ENCODE assay signal across 15 mouse cellular contexts in the genomic region with DNA sequence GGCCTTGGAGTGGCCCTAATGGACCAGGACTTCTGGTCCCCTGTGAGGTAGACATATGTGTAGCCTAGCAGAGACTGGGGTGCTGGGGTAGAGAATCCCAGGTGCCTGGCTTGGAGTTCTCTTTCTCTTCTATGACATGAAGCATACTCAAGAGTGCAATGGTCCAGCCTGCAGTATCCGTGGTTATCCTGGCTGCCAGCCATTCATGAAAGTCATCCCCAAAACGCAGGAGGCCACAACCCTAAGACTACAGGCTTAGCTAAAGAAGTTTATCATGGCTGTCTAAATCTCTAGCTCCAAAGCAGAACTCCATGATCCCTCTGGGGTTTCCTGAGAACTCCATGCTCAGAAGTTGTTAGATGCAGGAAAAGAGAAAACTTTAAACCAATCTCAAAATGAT.
"Had no signal": no experiment of that assay in that cellular context is flagged by ENCODE, and none has a peak within 500 bp of the region (broad histone marks: within the 10 kb centered on the region; RNA-seq: fewer than 3 reads in every experiment).

No protein-coding gene starts in this region.

- DNase-seq: cerebellum, adult 9-10 months; cerebellum, adult 9-11 months; cerebellum, postnatal 10 days; cerebellum, postnatal 14 days; cerebellum, postnatal 25 days; cerebellum, postnatal 36 days; embryo, embryonic 11 days; forebrain, postnatal 0 days; gastrocnemius, adult 2 months; gastrocnemius, postnatal 10 days; gastrocnemius, postnatal 14 days; gastrocnemius, postnatal 25 days; gastrocnemius, postnatal 36 days; heart, adult 18-20 months; heart, adult 2 months had no signal
